Mouse (Mus musculus) T-cell, adult 2 months (primary cell): ENCODE measurements around the gene Zfp423.

Experiments
- DNase-seq: peaks from one replicate; pipeline ENCODE4 v3.0.0; 2022; ENCODE audit warnings: low spot score

The Zfp423 gene

DNA sequence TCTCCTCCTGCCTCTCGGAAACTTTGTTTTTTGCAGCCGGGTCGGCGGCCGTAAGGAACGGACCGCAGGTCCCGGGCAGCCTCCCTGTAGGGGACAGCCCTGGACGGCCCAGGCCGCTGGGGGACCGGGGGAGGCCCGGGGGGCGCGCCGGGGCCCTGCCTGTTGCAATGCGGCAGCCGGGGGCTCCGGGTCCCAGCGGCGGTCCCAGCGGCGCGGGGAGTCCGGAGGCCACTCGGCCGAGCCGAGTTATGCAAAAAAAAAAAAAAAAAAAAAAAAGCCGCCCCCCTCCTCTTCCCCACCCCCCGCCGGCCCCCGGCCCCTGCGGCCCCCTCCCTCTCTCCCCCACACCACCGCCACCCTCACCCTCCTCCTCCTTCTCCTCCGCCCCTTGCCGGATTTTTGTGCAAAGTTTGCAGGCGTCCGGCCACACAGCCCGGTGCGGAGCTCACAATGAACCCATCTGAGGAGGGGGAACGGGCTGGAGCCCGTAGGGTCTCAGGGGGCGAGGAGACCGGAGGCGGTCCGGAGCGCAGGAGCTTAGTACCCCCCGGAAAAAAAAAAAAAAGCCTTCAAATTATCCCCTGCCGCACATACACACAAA lies at the start of gene Zfp423:
Zfp423 (minus strand) TSS at position 276 of the 601 bp plus-strand sequence.
- DNase-seq, result no peak

DNA sequence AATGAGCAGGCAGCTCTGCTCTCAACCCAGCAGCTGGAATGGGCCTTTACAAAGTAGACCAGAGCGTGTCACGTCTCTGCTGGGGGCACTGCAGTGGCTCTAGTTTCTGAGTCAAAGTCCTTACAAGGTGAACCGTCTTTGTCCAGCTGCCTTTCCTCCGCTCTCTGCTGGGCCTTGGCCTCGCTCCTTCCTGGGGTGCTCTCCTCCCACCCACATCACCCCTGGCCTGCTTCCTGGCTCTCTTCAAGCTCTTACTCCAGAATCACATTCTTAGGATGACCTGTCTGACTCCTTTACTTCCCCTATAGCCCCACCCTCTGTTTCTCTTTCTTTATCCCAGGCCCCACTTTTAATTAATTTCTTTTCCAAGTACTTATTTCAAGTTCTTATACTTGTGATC lies 47.4 kb upstream of the Zfp423 start:
- DNase-seq, result no peak

DNA sequence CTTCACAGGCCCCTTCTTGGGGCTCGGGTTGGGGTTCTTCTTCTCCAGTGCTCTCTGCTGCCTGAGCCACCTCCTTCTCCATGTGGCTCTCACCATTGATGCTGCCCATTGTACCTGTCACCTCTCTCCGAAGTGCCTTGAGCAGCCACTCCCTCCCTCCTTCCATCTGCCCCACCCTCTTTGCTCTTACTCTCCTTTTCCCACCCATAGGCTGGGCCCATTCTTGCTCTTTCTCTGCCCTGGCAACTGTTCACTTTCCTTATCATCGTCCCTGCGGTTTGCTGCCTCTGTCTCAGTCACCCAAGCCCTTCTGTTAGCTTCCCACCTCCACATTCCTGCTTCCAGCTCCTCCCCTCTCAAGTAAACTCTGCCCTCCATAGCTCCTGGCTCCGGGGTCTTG lies 25.4 kb upstream of the Zfp423 start:
- no peak for DNase-seq

DNA sequence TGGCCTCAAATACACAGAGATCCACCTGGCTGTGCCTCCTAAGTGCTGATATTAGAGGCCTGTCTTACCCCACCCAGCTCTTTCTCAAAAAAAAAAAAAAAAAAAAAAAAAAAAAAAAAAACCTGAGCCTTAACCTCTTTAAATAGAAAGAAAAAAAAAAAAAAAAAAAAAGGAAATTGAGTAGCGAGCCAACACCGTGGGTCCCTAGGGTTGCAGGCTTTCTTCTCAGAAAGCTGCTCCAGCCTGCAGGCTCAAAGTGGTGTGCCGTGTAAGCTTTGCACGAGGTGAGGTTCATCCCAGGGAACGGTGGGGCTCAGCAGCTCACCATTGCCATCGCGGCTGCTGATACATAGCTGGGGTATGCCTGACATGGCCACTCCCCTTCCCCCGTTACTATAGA lies 24.6 kb upstream of the Zfp423 start:
- no peak for DNase-seq

DNA sequence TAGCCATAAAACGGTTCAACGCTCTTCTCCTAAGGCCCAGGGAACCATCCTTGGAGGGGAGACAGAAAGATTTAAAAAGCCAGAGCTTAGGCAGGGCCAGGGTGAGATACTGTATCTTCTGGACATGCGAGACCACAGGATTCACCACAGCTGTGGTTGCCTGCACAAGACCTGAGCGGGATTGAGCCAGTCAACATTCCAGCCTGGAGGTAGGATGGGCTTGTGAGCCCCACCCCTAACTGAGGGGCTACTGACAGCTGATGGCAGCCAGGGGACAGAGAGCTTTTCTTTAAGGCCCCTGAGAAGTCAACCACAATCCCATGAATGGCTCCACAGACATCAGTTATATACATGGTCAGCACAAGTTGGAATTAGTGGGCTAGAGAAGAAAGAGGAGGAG lies 23.5 kb upstream of the Zfp423 start:
- DNase-seq, result no peak

DNA sequence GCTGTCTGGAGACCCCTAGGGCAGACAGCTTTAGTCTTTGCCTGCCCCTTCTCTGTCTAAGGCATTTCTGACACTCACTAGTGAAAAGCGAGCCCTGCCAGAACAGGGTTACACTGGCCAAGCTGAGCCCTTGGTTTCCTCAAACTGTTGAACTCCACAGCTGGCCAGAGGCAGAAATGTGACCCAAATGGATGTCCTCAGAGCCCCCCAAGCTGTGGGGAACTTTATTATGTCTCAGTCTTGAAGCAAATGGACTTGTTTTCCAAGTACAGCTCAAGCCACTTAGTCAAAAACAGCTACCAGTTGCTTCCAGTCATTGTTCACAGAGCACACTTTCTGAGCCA lies 16.0 kb upstream of the Zfp423 start:
- DNase-seq, result no peak

DNA sequence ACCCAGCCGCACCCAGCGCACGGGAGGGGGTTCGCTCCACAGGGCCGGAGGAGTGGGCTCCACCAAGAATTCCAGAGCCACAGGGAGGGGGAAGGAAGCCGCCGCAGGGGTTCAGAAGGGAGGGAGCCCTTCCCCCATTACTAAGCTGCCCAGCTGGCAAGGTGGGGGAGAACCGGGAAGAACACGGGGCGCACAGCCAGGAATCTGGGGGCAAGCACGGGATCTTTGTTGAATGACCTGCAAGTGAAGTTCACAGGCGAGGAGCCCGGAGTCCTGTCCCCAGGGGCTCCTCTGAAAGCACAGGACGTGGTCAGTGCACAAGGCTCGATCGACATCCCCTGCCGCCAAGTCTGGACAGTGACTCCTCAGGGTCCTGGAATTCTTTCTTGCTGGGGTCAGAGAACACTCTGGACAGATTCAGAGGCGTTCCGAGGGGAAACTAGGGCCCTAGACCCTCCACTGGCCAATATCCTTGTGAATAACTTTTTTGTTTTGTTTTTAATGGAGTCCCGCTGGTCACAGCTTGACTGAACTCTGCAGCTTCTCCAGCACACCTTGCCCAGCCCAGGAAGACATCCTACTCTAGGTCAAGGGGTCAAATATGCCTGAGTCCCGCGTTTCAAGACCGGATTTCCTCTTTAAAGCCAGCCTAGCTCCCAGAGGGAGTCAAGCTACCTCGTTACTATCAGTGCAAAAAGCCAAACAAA lies 15.5 kb upstream of the Zfp423 start:
- no peak for DNase-seq

DNA sequence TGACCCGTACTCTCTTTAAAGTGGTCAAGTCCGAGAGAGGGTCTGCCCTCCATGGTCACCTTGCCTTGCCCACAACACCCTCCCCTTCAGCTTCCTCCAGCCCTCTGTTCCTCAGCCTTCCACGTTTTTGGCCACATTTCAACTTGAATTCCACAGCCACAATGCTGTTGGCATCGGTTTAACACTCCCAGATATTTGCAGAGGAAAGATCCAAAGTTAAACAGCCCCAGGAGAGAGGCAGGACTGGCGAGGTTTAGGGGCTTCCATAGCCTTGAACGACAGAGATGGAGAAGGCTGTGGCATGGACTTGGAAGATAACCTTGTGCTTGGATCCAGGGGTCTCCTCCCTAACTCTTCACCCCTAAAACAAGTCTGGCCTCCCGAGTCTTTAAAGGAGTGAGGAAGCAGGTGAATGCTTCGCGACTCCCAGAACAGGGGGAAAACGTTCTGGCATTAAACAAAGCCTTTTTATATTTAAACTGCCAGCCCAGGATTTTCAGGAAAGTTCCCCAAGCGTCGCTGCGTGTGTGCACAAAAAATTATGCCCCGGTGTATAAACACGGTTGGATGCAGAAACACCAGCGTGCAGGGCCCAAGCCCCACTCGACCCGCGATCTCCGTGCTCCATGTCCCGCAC lies 14.8 kb upstream of the Zfp423 start:
- DNase-seq, result no peak

DNA sequence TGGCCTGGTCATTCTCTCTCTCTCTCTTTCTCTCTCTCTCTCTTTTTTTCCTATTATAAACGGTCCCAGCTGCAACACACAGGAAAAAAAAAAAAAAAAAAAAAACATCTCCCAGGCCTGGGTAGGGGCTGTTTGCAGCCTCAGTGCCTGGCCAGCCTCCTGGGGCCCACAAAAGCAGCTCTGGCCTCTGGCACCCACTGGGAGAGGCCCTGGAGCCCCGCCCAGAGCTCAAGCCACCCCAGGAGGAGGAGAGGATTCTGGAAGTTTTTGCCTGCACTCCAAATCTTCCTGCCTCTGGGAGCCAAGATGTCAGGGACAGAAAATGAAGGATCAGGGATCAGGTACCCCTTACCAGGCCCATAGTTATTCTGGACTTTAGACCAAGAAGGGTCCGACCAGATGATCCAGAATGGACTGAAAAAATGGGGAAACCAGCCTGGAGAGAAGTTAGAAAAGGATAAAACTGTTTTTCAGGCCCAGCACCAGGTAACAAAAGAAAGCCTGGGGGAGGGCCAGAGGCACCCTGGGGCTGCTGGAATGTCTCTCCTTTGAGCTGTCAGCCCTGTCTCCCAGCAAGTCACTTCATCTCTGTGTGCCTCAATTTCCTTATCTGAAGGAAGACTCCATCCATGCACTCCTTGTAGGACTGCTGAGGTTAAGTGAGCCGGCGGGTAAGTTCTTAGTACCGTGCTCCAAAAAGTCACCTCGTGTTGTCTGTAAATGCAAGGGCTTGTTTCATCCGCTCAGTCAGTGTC lies 8.6 kb upstream of the Zfp423 start:
- DNase-seq, result no peak

DNA sequence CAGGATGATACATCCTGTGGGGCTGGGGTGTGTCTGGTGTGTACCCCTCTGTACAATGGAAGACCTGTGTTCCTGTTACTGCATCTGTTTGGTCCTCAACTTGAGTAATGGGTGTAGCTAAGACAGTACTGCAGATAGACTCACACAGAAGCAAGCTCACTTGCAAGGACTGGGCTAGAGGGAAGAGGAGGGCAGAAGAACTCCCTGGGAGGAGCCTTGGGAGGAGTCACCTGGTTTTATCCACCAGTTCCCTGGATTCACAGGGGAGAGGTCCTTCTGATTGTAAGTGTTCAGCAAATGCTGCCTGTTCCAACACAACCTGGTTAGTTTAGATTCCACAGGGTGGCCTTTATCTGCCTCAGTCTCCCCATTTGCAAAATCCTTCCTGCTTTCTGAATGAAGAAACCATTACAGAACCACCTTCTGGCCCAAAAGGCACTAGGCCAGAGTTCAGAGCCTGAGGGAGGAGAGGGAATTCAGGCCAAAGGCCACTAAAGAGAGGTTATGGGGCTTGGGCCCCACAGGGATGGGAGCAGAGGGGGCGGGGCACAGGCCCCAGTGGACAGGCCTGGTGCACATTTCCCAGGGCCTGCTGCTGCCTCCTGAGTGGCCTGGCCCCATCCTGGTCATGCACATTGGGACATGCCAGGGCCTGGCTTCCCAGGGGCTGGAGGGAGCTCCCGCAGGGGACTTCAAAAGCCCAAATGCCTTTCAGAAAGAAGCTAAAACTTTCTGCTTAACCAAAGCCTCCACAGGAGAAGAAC lies 7.8 kb upstream of the Zfp423 start:
- DNase-seq, result no peak

DNA sequence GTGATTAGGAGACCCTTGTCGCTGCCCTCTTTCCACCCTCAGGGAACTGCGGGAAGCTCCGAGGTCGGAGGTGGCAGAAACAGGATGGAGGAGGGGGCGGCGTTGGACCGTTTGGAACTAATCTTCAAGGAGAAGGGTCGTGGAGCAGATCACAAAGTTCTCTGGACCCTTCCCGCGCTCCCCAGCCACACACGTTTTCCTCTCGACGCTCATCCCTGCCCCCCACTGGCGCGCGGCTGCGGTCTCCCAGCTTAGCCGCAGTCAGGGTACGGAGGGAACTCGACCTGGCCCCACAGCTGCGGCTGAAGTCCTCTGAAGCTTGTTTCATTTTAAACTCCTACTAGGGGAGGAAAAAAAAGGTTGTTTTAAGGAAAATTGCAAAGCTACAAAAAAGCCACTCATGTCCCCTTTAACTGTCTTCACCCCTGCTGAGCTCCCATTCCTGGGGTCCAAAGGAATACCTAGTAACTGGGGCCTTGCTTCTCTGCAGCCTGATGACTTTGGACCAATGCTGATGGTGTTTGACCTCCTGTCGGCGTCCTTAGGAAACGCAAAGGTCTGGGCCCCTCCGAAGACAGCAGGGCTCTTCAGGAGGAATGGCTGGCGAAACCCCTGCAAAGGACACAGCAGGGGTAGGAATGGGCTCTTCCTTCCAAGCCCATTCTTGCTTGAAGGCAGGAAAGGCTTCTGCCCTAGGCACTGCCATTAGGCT lies 3.3 kb upstream of the Zfp423 start:
- DNase-seq, result no peak

DNA sequence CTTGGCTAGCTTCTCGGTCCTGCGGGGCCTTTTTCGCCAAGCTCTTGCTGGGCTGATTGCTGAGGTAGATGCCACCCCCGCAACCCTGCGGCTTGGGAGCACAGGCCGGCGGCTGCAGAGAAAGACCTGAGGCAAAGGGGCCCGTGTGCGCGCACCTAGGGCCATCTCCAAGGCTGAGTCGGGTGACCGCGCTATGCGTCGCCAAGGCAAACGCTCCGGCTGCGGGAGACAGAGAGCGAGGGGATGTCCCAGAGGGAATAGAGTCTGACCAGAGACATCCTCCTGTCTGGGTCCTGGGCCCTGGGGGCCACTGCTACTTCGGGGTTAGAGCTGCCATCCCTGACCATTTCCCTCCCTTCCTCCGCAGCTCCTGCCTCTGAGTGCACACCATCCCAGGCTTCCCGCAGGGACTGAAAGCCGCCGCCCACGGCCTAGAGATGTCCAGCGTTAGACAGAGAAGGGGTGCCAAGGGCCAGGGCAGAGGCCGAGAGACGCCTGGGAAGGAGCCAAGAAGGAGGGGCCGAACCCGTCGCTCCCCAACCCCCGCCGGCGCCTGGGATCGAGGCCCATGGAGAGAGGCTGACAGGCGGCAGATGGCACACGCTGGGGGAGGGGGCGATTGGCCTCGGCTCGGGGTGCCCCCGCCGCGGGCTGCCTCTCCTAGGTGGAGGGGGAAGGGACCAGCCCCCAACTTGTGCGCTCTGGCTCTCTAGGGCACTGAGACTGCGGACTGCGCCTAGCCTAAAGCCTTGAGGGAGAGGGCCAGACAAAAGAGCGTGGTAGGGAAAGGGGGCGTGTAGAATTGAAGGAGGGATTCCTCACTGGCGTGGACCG lies 2.5 kb upstream of the Zfp423 start:
- DNase-seq, result no peak

DNA sequence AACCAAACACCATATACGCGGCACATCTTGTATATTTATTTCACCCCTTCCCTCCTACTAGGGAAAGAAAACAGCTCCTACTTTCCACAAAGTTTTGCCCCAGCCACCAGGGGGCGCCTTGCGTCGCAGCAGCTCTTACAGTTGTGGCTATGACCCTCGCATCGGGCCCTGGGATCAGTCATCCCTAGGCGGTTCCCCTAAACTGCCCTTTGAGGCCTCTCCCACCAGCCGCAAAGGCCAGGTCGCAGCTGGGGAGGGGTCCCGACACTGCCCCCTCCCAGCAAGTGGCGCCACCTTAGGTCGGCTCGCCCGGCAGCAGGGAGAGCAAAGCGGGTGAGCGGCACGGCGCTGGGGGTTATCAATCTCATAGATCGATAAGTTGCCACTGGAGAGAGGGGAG lies 1.7 kb upstream of the Zfp423 start:
- no peak for DNase-seq

DNA sequence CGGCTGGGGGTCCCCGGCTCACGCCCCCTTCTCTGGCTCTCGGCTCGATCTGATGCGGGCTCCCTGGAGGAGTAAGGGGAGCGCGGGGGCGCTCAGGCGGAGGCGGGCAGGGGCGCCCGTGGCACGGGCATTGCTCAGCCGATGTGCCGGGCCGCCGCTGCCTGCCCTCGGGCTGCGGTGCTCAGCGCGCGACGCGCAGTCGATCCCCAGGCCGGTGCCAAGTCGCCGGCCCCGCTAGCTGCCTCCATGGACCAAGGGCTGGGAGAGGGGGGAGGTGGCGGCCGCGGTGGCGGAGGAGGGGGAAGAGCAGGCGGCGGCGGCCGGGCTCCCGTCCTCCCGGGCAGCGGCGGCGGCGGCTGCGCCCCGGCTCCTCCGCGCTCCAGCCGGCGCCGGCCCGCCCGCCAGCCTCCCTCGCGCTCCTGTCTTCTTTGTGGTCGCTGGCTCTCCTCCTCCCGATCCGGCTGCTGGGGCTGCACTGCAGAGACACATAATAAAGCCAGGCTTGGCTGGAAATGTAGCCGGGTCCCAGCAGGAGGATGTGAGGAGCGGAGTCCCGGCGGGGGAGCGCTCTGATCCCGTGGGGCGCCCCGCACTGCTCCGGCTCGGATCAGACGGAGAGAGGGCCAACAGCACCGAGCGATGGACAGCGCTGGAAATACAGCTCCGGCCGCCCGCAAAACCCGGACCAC lies 810 bp upstream of the Zfp423 start:
- no peak for DNase-seq

DNA sequence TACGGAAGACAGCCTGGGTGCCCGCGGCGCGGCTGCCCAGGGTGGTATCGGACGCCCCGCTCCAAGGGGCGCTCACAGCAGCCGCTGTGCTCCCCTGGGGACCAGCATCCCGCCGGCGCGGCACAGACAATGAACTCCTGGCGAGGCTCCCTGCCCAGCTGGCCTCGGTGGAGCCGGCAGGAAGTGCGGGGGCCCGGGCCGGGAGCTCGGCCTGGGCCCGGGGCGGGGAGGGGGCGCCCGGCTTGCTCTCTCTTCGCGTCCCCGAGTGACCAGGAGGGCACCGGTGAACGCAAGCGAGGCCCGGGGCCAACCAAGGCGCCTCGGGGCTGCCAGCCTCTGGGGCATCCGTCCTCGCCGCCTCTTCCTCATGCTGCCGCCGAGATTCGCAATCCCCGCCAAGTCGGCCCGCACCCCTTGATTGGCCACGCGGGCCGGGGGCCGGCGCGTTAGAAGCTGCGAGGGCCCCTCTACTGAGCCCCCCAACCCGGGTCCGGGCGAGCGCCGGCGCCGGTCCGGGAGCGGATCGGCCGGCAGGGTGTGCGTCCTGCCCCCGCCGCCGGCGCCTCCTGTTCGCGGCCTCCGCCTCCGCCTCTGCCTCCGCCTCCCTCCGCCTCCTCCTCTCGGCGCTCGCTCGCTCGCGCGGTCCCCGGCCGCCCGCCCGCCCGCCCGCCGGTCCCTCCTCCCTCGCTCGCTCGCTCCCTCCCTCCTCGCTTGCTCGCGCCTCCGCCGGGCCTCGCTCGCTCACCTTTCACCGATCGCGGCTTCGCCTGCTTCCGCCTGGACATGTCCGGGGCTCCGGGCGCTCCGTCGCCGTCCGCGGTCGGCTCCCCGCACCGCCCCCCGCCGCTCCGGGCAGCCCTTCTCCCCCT lies 710 bp downstream of the Zfp423 start:
- DNase-seq, result no peak

DNA sequence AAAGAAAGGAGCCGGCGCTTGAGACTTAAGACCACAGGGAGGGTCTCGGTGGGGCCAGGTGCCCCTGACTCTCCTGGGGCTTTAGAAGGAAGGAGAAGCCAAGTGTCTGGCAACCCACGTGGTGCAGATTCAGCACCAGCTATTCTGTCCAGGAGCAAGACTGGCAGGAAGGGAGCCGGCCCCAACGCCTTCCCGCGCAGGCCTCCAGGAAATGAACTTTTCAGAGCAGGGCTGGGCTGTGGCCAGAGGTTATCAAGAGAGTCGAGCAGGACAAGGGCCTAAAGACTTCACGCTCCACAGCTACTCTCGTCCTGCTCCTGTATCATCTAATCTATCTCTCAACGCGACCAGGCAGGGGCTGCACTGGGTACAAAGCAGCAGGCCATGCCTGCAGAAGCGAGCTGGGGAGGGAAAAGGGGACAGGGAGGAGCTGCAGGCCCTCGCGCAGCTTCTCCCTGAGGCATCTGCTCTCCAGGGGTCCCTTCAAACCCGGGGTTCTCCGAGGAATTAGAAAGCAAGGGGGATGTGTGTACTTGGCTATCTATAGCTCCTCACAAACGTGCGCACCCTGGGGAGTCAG lies 1.4 kb downstream of the Zfp423 start:
- no peak for DNase-seq

DNA sequence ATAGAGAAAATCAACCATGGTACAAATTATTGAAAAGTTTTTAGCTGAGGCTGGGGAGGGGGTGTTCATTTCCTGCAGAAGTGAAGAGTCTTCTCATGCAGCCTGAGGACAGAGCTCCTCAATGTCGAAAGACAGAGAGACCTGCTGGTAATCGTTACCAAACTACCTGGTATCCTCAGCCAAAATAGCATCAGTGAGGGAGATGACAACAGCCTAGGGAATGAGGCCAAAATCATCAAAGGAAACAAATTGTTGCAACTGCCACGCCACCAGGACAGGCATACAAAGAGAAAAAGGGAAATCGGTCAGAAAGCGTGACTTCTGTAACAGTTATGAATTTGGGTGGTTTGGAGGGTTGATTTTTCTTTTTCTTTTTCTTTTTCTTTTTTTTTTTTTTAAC lies 3.4 kb downstream of the Zfp423 start:
- DNase-seq, result no peak

DNA sequence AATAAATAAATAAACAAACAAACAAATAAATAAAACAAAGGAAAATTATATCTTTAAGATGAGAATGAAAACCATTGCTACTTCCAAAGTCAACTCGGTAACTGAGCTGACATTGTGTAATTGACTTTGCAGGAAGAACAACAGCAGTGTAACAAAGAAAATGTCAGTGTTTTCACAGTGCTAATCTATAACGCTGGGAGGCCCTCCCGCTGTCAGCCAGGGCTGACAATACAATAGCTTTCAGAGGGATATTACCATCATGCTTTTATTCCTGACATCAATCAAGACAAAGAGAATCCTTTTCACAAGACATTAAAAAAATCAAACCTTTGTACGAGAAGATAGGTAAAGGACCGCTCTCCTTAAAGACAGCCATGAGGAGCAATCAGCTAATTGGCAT lies 5.9 kb downstream of the Zfp423 start:
- no peak for DNase-seq

DNA sequence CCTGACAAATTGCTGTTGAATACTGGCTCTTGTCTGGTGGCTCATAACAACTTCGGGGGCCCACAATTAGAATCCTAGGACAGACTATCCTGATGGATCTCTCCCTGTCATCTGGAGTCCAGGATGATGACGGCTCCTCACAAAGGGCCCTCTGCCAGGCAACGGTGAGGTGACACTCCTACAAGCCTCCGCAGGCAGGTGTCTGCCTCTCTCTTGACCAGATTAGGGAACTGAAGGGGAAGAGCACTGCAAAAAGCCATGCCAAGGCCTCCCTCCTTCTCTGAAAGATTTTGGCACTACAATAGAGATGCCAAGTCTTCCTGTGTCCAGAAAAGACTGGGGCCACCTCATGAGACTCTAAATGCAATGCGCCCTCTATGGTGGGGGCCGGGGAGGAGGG lies 7.1 kb downstream of the Zfp423 start:
- DNase-seq, result no peak
